Comparison of ENCODE assay signal across 17 mouse cellular contexts in genomic region chr2:84402713-84403112, GRCm38 (mm10).
"Had no signal": no experiment of that assay in that cellular context is flagged by ENCODE, and none has a peak within 500 bp of the region (broad histone marks: within the 10 kb centered on the region; RNA-seq: fewer than 3 reads in every experiment).

No protein-coding gene starts in this region.

- H3K4me3 ChIP-seq: liver, embryonic 13.5 days; liver, embryonic 15.5 days; lung, embryonic 15.5 days; megakaryocyte, embryonic 14.5 days; midbrain, embryonic 13.5 days; midbrain, embryonic 15.5 days; neural tube, embryonic 12.5 days had no signal

- H3K4me1 ChIP-seq: liver, embryonic 13.5 days; liver, embryonic 15.5 days; lung, embryonic 15.5 days; midbrain, embryonic 13.5 days; midbrain, embryonic 15.5 days; neural tube, embryonic 12.5 days had no signal

- H3K9me3 ChIP-seq: liver, embryonic 13.5 days; liver, embryonic 15.5 days; lung, embryonic 15.5 days; megakaryocyte, embryonic 14.5 days; midbrain, embryonic 13.5 days; midbrain, embryonic 15.5 days; neural tube, embryonic 12.5 days had no signal

- H3K36me3 ChIP-seq: liver, embryonic 13.5 days; liver, embryonic 15.5 days; lung, embryonic 15.5 days; midbrain, embryonic 13.5 days; midbrain, embryonic 15.5 days; neural tube, embryonic 12.5 days had no signal

- H3K27ac ChIP-seq: liver, embryonic 13.5 days; liver, embryonic 15.5 days; lung, embryonic 15.5 days; macrophage; midbrain, embryonic 13.5 days; midbrain, embryonic 15.5 days; neural tube, embryonic 12.5 days had no signal

- ATAC-seq: liver, postnatal 0 days; lung, postnatal 0 days; midbrain, embryonic 13.5 days; midbrain, embryonic 15.5 days had no signal

- DNase-seq: liver, embryonic 13.5 days; liver, postnatal 0 days; lung, postnatal 14 days; lung, postnatal 36 days; right cerebral cortex, postnatal 14 days; thymus, adult 2 months; thymus, postnatal 25 days; thymus, postnatal 4 days had no signal

- H3K9ac ChIP-seq: liver, embryonic 13.5 days; liver, embryonic 15.5 days; liver, postnatal 0 days; lung, embryonic 15.5 days; midbrain, embryonic 13.5 days; midbrain, embryonic 15.5 days; neural tube, embryonic 12.5 days had no signal

- H3K27me3 ChIP-seq: liver, embryonic 13.5 days; liver, embryonic 15.5 days; lung, embryonic 15.5 days; megakaryocyte, embryonic 14.5 days; midbrain, embryonic 13.5 days; midbrain, embryonic 15.5 days; neural tube, embryonic 12.5 days had no signal

- H3K4me2 ChIP-seq: liver, embryonic 13.5 days; liver, embryonic 15.5 days; lung, embryonic 15.5 days; midbrain, embryonic 11.5 days; midbrain, embryonic 13.5 days; midbrain, embryonic 15.5 days; neural tube, embryonic 12.5 days had no signal
